In genomic region chr9:60625895-60626294, GRCm38 (mm10) we compare ENCODE assay signal across 10 mouse cellular contexts.
A peak's percentile ranks its signal among the peaks of the same experiment; 100 is the strongest.
DNase-seq lines count a peak whose midpoint lies in the region; ATAC-seq and TF ChIP-seq lines count a peak whose summit lies in the region.
"Had no signal": no experiment of that assay in that cellular context is flagged by ENCODE, and none has a peak within 500 bp of the region (broad histone marks: within the 10 kb centered on the region; RNA-seq: fewer than 3 reads in every experiment).

No protein-coding gene starts in this region.

- no peaks in the 10 kb centered on the region for H3K9me3 ChIP-seq in embryonic facial prominence, embryonic 14.5 days (ENCODE audit: control insufficient read depth, low read length)
- H3K9me3 ChIP-seq in embryonic facial prominence, embryonic 10.5 days, result no peaks in the 10 kb centered on the region
- no peaks in the 10 kb centered on the region for H3K9me3 ChIP-seq in midbrain, embryonic 10.5 days (replicated peaks)
- H3K9me3 ChIP-seq in midbrain, embryonic 11.5 days (ENCODE audit: control insufficient read depth, low read length), result no peaks in the 10 kb centered on the region
- H3K9me3 ChIP-seq: lung, embryonic 15.5 days had no signal

- H3K4me1 ChIP-seq in embryonic facial prominence, embryonic 14.5 days (ENCODE audit: control insufficient read depth, insufficient read depth, low read length), result no peaks in the 10 kb centered on the region
- H3K4me1 ChIP-seq in embryonic facial prominence, embryonic 10.5 days, result peaks cover 8% of the 10 kb centered on the region
- H3K4me1 ChIP-seq in midbrain, embryonic 10.5 days, result peaks cover 16% of the 10 kb centered on the region
- H3K4me1 ChIP-seq in midbrain, embryonic 11.5 days (ENCODE audit: control insufficient read depth, insufficient read depth, low read length), result no peaks in the 10 kb centered on the region
- H3K4me1 ChIP-seq in lung, adult 2 months (ENCODE audit: control insufficient read depth, insufficient read depth, low read length), result no peaks in the 10 kb centered on the region

- no peak overlapping the region for H3K4me3 ChIP-seq in embryonic facial prominence, embryonic 14.5 days (ENCODE audit: low read depth, low read length)
- H3K4me3 ChIP-seq in embryonic facial prominence, embryonic 10.5 days, result no peak overlapping the region
- no peak overlapping the region for H3K4me3 ChIP-seq in midbrain, embryonic 10.5 days
- no peak overlapping the region for H3K4me3 ChIP-seq in midbrain, embryonic 11.5 days (ENCODE audit: low read depth, low read length)
- no peak overlapping the region for H3K4me3 ChIP-seq in lung, adult 2 months (replicated peaks; ENCODE audit: extremely low read depth, low read depth, low read length)
- H3K4me3 ChIP-seq: lung, embryonic 15.5 days had no signal

- WGBS in embryonic facial prominence, embryonic 14.5 days, result 72% methylated on average over 2 of the region's 2 CpGs
- WGBS in embryonic facial prominence, embryonic 10.5 days, result 56% methylated on average over 2 of the region's 2 CpGs
- WGBS in midbrain, embryonic 10.5 days, result 67% methylated on average over 1 of the region's 2 CpGs
- whole genome bisulfite sequencing in midbrain, embryonic 11.5 days, result 68% methylated on average over 2 of the region's 2 CpGs
- WGBS in lung, adult 2 months, result 50% methylated on average over 2 of the region's 2 CpGs

- ATAC-seq in embryonic facial prominence, embryonic 14.5 days (ENCODE audit: low read depth), result no peak; the same call in 1 of the 2 replicates
- ATAC-seq in midbrain, embryonic 11.5 days (ENCODE audit: low FRiP score), result no peak
- ATAC-seq in hematopoietic stem cell, adult 5-6 weeks (replicated peaks in 1 of 2; ENCODE audit: insufficient read depth in 1 of 2, low FRiP score in 2 of 2, low TSS enrichment in 1 of 2, low read depth in 1 of 2, poor library complexity in 2 of 2, severe bottlenecking in 2 of 2), result peak; percentile 39 to 62; a peak in 2 of 4 replicates
- ATAC-seq: Patski had no signal

- TF ChIP-seq POLR2A in lung, adult 2 months (IDR thresholded peaks at IDR 0.05; ENCODE audit: borderline replicate concordance, extremely low read depth, low read depth, low read length), result no peak

- TF ChIP-seq CTCF in lung, adult 2 months (IDR thresholded peaks at IDR 0.05; ENCODE audit: insufficient read depth, low read length), result no peak

- H3K4me2 ChIP-seq in embryonic facial prominence, embryonic 14.5 days (ENCODE audit: low read depth, low read length), result no peak overlapping the region
- no peak overlapping the region for H3K4me2 ChIP-seq in midbrain, embryonic 11.5 days
- H3K4me2 ChIP-seq: lung, embryonic 15.5 days had no signal

- no peak overlapping the region for H3K27ac ChIP-seq in embryonic facial prominence, embryonic 14.5 days (replicated peaks; ENCODE audit: low read depth, low read length)
- H3K27ac ChIP-seq in embryonic facial prominence, embryonic 10.5 days (replicated peaks), result no peak overlapping the region
- H3K27ac ChIP-seq in midbrain, embryonic 10.5 days (replicated peaks), result peak overlapping the region; percentile 67; the same call in 1 of the 2 replicates
- H3K27ac ChIP-seq in midbrain, embryonic 11.5 days (ENCODE audit: low read depth, low read length), result no peak overlapping the region
- H3K27ac ChIP-seq: lung, embryonic 15.5 days had no signal

- no peaks in the 10 kb centered on the region for H3K36me3 ChIP-seq in embryonic facial prominence, embryonic 14.5 days (ENCODE audit: control insufficient read depth, insufficient read depth, low read length)
- no peaks in the 10 kb centered on the region for H3K36me3 ChIP-seq in embryonic facial prominence, embryonic 10.5 days (replicated peaks)
- no peaks in the 10 kb centered on the region for H3K36me3 ChIP-seq in midbrain, embryonic 10.5 days
- no peaks in the 10 kb centered on the region for H3K36me3 ChIP-seq in midbrain, embryonic 11.5 days (ENCODE audit: control insufficient read depth, insufficient read depth, low read length)
- H3K36me3 ChIP-seq: lung, embryonic 15.5 days had no signal

- no peaks in the 10 kb centered on the region for H3K27me3 ChIP-seq in embryonic facial prominence, embryonic 14.5 days (replicated peaks; ENCODE audit: control insufficient read depth, insufficient read depth, low read length)
- no peaks in the 10 kb centered on the region for H3K27me3 ChIP-seq in embryonic facial prominence, embryonic 10.5 days (replicated peaks; ENCODE audit: low read depth, poor library complexity, severe bottlenecking)
- H3K27me3 ChIP-seq in midbrain, embryonic 10.5 days (ENCODE audit: low read depth, poor library complexity, severe bottlenecking), result no peaks in the 10 kb centered on the region
- H3K27me3 ChIP-seq in midbrain, embryonic 11.5 days (ENCODE audit: control insufficient read depth, insufficient read depth, low read length), result no peaks in the 10 kb centered on the region
- H3K27me3 ChIP-seq: lung, embryonic 15.5 days; Patski had no signal

- no peak overlapping the region for H3K9ac ChIP-seq in embryonic facial prominence, embryonic 14.5 days (ENCODE audit: low read depth, low read length)
- H3K9ac ChIP-seq in midbrain, embryonic 11.5 days (ENCODE audit: low read length), result no peak overlapping the region
- H3K9ac ChIP-seq: lung, embryonic 15.5 days had no signal

- DNase-seq in embryonic facial prominence, embryonic 14.5 days (ENCODE audit: low spot score), result peak; percentile 27
- DNase-seq in embryonic facial prominence, embryonic 10.5 days (ENCODE audit: low spot score), result no peak
- no peak for DNase-seq in midbrain, embryonic 10.5 days (ENCODE audit: low spot score)
- no peak for DNase-seq in midbrain, embryonic 11.5 days (ENCODE audit: low spot score, missing footprints)
- peak; percentile 94 for DNase-seq in retina, postnatal 1 day
- DNase-seq in lung, adult 2 months, result no peak
- DNase-seq in urinary bladder, adult 2 months (ENCODE audit: low spot score), result no peak

Comparison
In these comparisons a context has a peak if more than half of its experiments do, and no peak if none do; other contexts are left out.
1. DNase-seq: peak in embryonic facial prominence, embryonic 14.5 days (single experiment) and retina, postnatal 1 day (single experiment); none in embryonic facial prominence, embryonic 10.5 days (single experiment), midbrain, embryonic 10.5 days (single experiment), midbrain, embryonic 11.5 days (single experiment), lung, adult 2 months (single experiment) and urinary bladder, adult 2 months (single experiment).
2. ATAC-seq: peak in hematopoietic stem cell, adult 5-6 weeks (2 of 2); none in embryonic facial prominence, embryonic 14.5 days (single experiment) and midbrain, embryonic 11.5 days (single experiment).